Mouse (Mus musculus): Measurements from ENCODE around the gene Gm21836.
"Not testable (repeated sequence)": the region's sequence is repeated elsewhere in the genome, so short reads cannot be mapped to it uniquely, and the experiment has no call there.

DNA sequence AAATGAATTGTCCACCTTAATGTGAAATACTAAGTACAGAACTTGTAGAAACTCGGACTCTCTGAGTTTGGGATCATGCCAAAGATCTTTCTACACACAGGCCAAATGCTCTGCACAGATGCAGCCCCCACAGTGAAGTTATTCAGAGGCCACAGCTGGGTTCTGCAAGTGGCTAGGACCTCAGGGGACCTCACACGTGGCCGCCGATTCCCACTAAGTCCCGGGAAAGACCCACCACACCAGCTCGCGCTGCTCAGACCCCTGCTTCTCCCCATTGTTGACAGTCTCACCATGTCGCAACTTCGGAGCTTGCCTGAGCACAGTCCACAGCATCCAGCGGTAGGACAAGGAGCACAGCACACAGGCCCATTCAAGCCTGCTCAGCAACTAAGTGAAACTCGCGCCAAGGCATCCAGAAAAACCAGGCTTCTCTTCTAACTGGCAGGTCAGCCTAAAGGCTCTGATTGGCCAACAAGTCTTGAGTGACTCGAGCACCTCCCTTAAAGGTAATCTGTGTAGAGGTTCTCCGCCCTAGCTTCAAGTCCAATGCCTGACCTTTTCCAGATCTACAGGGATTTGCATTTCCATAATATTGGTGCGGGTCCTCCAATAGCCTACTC lies 13.1 kb downstream of the Gm21836 start:
- not testable (repeated sequence) for TF ChIP-seq CTCF (IDR thresholded peaks at IDR 0.05 in 2 of 3, conservative IDR thresholded peaks at IDR 0.05 in 1 of 3; ENCODE audit: control insufficient read depth in 1 of 3, insufficient read depth in 1 of 3, low read depth in 2 of 3, low read length in 3 of 3, poor library complexity in 1 of 3, severe bottlenecking in 1 of 3); TAL1 (IDR thresholded peaks at IDR 0.05; ENCODE audit: low read length); EP300 (IDR thresholded peaks at IDR 0.05; ENCODE audit: low read depth in 1 of 2, low read length in 2 of 2); SIN3A (IDR thresholded peaks at IDR 0.05; ENCODE audit: low read length); CHD2 (IDR thresholded peaks at IDR 0.05; ENCODE audit: low read length); HCFC1 (IDR thresholded peaks at IDR 0.05; ENCODE audit: low read depth, low read length); BHLHE40 (IDR thresholded peaks at IDR 0.05; ENCODE audit: borderline replicate concordance, low read depth, low read length); GATA1 (IDR thresholded peaks at IDR 0.05; ENCODE audit: low read depth, low read length)
